Mouse (Mus musculus): Measurements from ENCODE around the gene Ccsap.
A peak's percentile ranks its signal among the peaks of the same experiment; 100 is the strongest.

Gene Ccsap

GRCm38 (mm10) chr8:123880271-123880670, 20.3 kb upstream of the Ccsap start:
- peak; percentile 87 to 90 for DNase-seq (ENCODE audit: low spot score in 2 of 2)

GRCm38 (mm10) chr8:123877865-123878264, 17.9 kb upstream of the Ccsap start:
- no peak for DNase-seq (ENCODE audit: low spot score in 2 of 2)

GRCm38 (mm10) chr8:123874324-123874723, 14.3 kb upstream of the Ccsap start:
- peak; percentile 64 to 73 for DNase-seq (ENCODE audit: low spot score in 2 of 2)

- DNase-seq (ENCODE audit: low spot score in 2 of 2), result no peak
Measured at GRCm38 (mm10) chr8:123873364-123873763, 13.4 kb upstream of the Ccsap start.

GRCm38 (mm10) chr8:123872048-123872447, 12.0 kb upstream of the Ccsap start:
- DNase-seq (ENCODE audit: low spot score in 2 of 2), result no peak

- DNase-seq (ENCODE audit: low spot score in 2 of 2), result no peak
Measured at GRCm38 (mm10) chr8:123866971-123867370, 7.0 kb upstream of the Ccsap start.

- DNase-seq (ENCODE audit: low spot score in 2 of 2), result no peak
Measured at GRCm38 (mm10) chr8:123865786-123866185, 5.8 kb upstream of the Ccsap start.

GRCm38 (mm10) chr8:123860386-123860785, 377 bp upstream of the Ccsap start:
- no peak for DNase-seq (ENCODE audit: low spot score in 2 of 2)

- DNase-seq (ENCODE audit: low spot score in 2 of 2), result peak; percentile 89 to 90
Measured at GRCm38 (mm10) chr8:123858941-123859647, 915 bp downstream of the Ccsap start.

- DNase-seq (ENCODE audit: low spot score in 2 of 2), result no peak
Measured at GRCm38 (mm10) chr8:123858574-123858940, 1.5 kb downstream of the Ccsap start.

GRCm38 (mm10) chr8:123857361-123857760, 2.6 kb downstream of the Ccsap start:
- DNase-seq (ENCODE audit: low spot score in 2 of 2), result no peak

- DNase-seq (ENCODE audit: low spot score in 2 of 2), result no peak
Measured at GRCm38 (mm10) chr8:123854733-123855475, 5.1 kb downstream of the Ccsap start.

GRCm38 (mm10) chr8:123854252-123854651, 5.8 kb downstream of the Ccsap start:
- DNase-seq (ENCODE audit: low spot score in 2 of 2), result no peak

GRCm38 (mm10) chr8:123851590-123851989, 8.4 kb downstream of the Ccsap start:
- no peak for DNase-seq (ENCODE audit: low spot score in 2 of 2)

- no peak for DNase-seq (ENCODE audit: low spot score in 2 of 2)
Measured at GRCm38 (mm10) chr8:123849352-123849751, 10.7 kb downstream of the Ccsap start.

GRCm38 (mm10) chr8:123847546-123847945, 12.5 kb downstream of the Ccsap start:
- no peak for DNase-seq (ENCODE audit: low spot score in 2 of 2)

GRCm38 (mm10) chr8:123846509-123846908, 13.5 kb downstream of the Ccsap start:
- peak; percentile 68 to 75 for DNase-seq (ENCODE audit: low spot score in 2 of 2)

GRCm38 (mm10) chr8:123845991-123846390, 14.0 kb downstream of the Ccsap start:
- no peak for DNase-seq (ENCODE audit: low spot score in 2 of 2)

- DNase-seq (ENCODE audit: low spot score in 2 of 2), result no peak
Measured at GRCm38 (mm10) chr8:123845114-123845513, 14.9 kb downstream of the Ccsap start.

- no peak for DNase-seq (ENCODE audit: low spot score in 2 of 2)
Measured at GRCm38 (mm10) chr8:123844341-123844740, 15.7 kb downstream of the Ccsap start.

- no peak for DNase-seq (ENCODE audit: low spot score in 2 of 2)
Measured at GRCm38 (mm10) chr8:123842086-123842485, 17.9 kb downstream of the Ccsap start.

- peak; percentile 78 to 83 for DNase-seq (ENCODE audit: low spot score in 2 of 2)
Measured at GRCm38 (mm10) chr8:123840578-123841345, 19.2 kb downstream of the Ccsap start.

Measured in right cerebral cortex, adult 2 months (tissue).